17 mouse cellular contexts compared by ENCODE assay signal in genomic region chr12:113002667-113003066, GRCm38 (mm10). TPM values are rescaled to one million over a fixed set of nuclear protein-coding genes. Genes with fewer than 3 reads are reported as not detected.
DNase-seq lines count a peak whose midpoint lies in the region; ATAC-seq and TF ChIP-seq lines count a peak whose summit lies in the region.
"Had no signal": no experiment of that assay in that cellular context is flagged by ENCODE, and none has a peak within 500 bp of the region (broad histone marks: within the 10 kb centered on the region; RNA-seq: fewer than 3 reads in every experiment).

No protein-coding gene starts in this region.

- DNase-seq in hindbrain, postnatal 0 days (ENCODE audit: low spot score), result no peak
- DNase-seq in midbrain, embryonic 14.5 days, result peak; percentile 8
- no peak for DNase-seq in midbrain, embryonic 11.5 days (ENCODE audit: low spot score, missing footprints)
- DNase-seq in NIH3T3 (ENCODE audit: low read depth), result peak; percentile 43
- peak; percentile 53 for DNase-seq in thymus, postnatal 14 days
- no peak for DNase-seq in embryo, embryonic 9.5 days (ENCODE audit: extremely low spot score)
- no peak for DNase-seq in neural tube, embryonic 10.5 days (ENCODE audit: extremely low spot score, low spot score)
- DNase-seq: cerebellum, adult 11-12 months; heart, postnatal 36 days; kidney, postnatal 14 days; lung, postnatal 14 days had no signal

- H3K36me3 ChIP-seq in hindbrain, postnatal 0 days (ENCODE audit: insufficient read depth, low read length), result no peaks in the 10 kb centered on the region
- H3K36me3 ChIP-seq in hindbrain, embryonic 12.5 days, result no peaks in the 10 kb centered on the region
- no peaks in the 10 kb centered on the region for H3K36me3 ChIP-seq in midbrain, embryonic 14.5 days (ENCODE audit: control insufficient read depth, insufficient read depth, low read length)
- H3K36me3 ChIP-seq in midbrain, embryonic 11.5 days (ENCODE audit: control insufficient read depth, insufficient read depth, low read length), result no peaks in the 10 kb centered on the region
- H3K36me3 ChIP-seq: forebrain, embryonic 12.5 days; limb, embryonic 13.5 days; midbrain, embryonic 10.5 days; neural tube, embryonic 13.5 days had no signal

- WGBS in hindbrain, postnatal 0 days, result 39% methylated on average over 2 of the region's 2 CpGs
- WGBS in hindbrain, embryonic 12.5 days, result 43% methylated on average over 2 of the region's 2 CpGs
- 47% methylated on average over 2 of the region's 2 CpGs for WGBS in midbrain, embryonic 14.5 days
- 43% methylated on average over 2 of the region's 2 CpGs for WGBS in midbrain, embryonic 11.5 days

- peak; percentile 23 for TF ChIP-seq CTCF in hindbrain, postnatal 0 days (IDR thresholded peaks at IDR 0.05; ENCODE audit: low read depth)

- H3K4me3 ChIP-seq in hindbrain, postnatal 0 days (ENCODE audit: low read length), result no peak overlapping the region
- no peak overlapping the region for H3K4me3 ChIP-seq in hindbrain, embryonic 12.5 days
- H3K4me3 ChIP-seq in midbrain, embryonic 14.5 days (replicated peaks; ENCODE audit: low read depth, low read length), result no peak overlapping the region
- H3K4me3 ChIP-seq in midbrain, embryonic 11.5 days (ENCODE audit: low read depth, low read length), result no peak overlapping the region
- H3K4me3 ChIP-seq: forebrain, embryonic 12.5 days; limb, embryonic 13.5 days; midbrain, embryonic 10.5 days; neural tube, embryonic 13.5 days had no signal

- ATAC-seq in hindbrain, postnatal 0 days, result no peak
- ATAC-seq in hindbrain, embryonic 12.5 days (ENCODE audit: low FRiP score), result no peak
- ATAC-seq in midbrain, embryonic 14.5 days (ENCODE audit: low FRiP score, low TSS enrichment), result no peak
- ATAC-seq in midbrain, embryonic 11.5 days (ENCODE audit: low FRiP score), result no peak
- ATAC-seq: activated CD4-positive, CD25-positive, alpha-beta regulatory T cell, adult 4 months had no signal

- no peak overlapping the region for H3K27ac ChIP-seq in hindbrain, postnatal 0 days
- no peak overlapping the region for H3K27ac ChIP-seq in hindbrain, embryonic 12.5 days
- H3K27ac ChIP-seq in midbrain, embryonic 14.5 days (replicated peaks; ENCODE audit: low read depth, low read length), result no peak overlapping the region
- H3K27ac ChIP-seq in midbrain, embryonic 11.5 days (ENCODE audit: low read depth, low read length), result no peak overlapping the region
- H3K27ac ChIP-seq: forebrain, embryonic 12.5 days; limb, embryonic 13.5 days; midbrain, embryonic 10.5 days; neural tube, embryonic 13.5 days had no signal

- no peaks in the 10 kb centered on the region for H3K27me3 ChIP-seq in hindbrain, postnatal 0 days (ENCODE audit: insufficient read depth, low read length)
- no peaks in the 10 kb centered on the region for H3K27me3 ChIP-seq in hindbrain, embryonic 12.5 days
- H3K27me3 ChIP-seq in midbrain, embryonic 14.5 days (ENCODE audit: control insufficient read depth, insufficient read depth, low read length), result no peaks in the 10 kb centered on the region
- no peaks in the 10 kb centered on the region for H3K27me3 ChIP-seq in midbrain, embryonic 11.5 days (ENCODE audit: control insufficient read depth, insufficient read depth, low read length)
- H3K27me3 ChIP-seq: limb, embryonic 13.5 days; neural tube, embryonic 13.5 days had no signal

- H3K9ac ChIP-seq in hindbrain, postnatal 0 days (replicated peaks; ENCODE audit: low read length), result no peak overlapping the region
- H3K9ac ChIP-seq in hindbrain, embryonic 12.5 days, result no peak overlapping the region
- no peak overlapping the region for H3K9ac ChIP-seq in midbrain, embryonic 14.5 days (replicated peaks; ENCODE audit: low read length)
- H3K9ac ChIP-seq in midbrain, embryonic 11.5 days (ENCODE audit: low read length), result no peak overlapping the region
- H3K9ac ChIP-seq: forebrain, embryonic 12.5 days; limb, embryonic 13.5 days; neural tube, embryonic 13.5 days had no signal

- no peak overlapping the region for H3K4me2 ChIP-seq in hindbrain, postnatal 0 days (ENCODE audit: low read depth, low read length)
- no peak overlapping the region for H3K4me2 ChIP-seq in hindbrain, embryonic 12.5 days (replicated peaks)
- no peak overlapping the region for H3K4me2 ChIP-seq in midbrain, embryonic 14.5 days (ENCODE audit: low read length)
- H3K4me2 ChIP-seq in midbrain, embryonic 11.5 days, result no peak overlapping the region
- H3K4me2 ChIP-seq: forebrain, embryonic 12.5 days; limb, embryonic 13.5 days; neural tube, embryonic 13.5 days had no signal

- H3K4me1 ChIP-seq in hindbrain, postnatal 0 days (ENCODE audit: insufficient read depth, low read length), result peaks cover 8% of the 10 kb centered on the region
- H3K4me1 ChIP-seq in hindbrain, embryonic 12.5 days, result peaks cover 19% of the 10 kb centered on the region
- H3K4me1 ChIP-seq in midbrain, embryonic 14.5 days (ENCODE audit: control insufficient read depth, insufficient read depth, low read length), result peaks cover 21% of the 10 kb centered on the region; the same call in 1 of the 2 replicates
- peaks cover 14% of the 10 kb centered on the region for H3K4me1 ChIP-seq in midbrain, embryonic 11.5 days (ENCODE audit: control insufficient read depth, insufficient read depth, low read length)

- H3K9me3 ChIP-seq in hindbrain, postnatal 0 days (ENCODE audit: low read length), result no peaks in the 10 kb centered on the region
- no peaks in the 10 kb centered on the region for H3K9me3 ChIP-seq in hindbrain, embryonic 12.5 days (replicated peaks)
- H3K9me3 ChIP-seq in midbrain, embryonic 14.5 days (ENCODE audit: control insufficient read depth, low read length), result no peaks in the 10 kb centered on the region
- H3K9me3 ChIP-seq in midbrain, embryonic 11.5 days (ENCODE audit: control insufficient read depth, low read length), result no peaks in the 10 kb centered on the region
- H3K9me3 ChIP-seq: forebrain, embryonic 12.5 days; limb, embryonic 13.5 days; midbrain, embryonic 10.5 days; neural tube, embryonic 13.5 days had no signal

RNA-seq across cellular contexts. Expression of gene Brf1, which starts 2.2 kb away (rescaled TPM):
- 29.4 and 32.9 TPM in 2 replicates for total RNA-seq in hindbrain, postnatal 0 days (2014; rRNA removed)
- polyA plus RNA-seq in hindbrain, postnatal 0 days (2015; fragmentation: Nextera tagmentation; extraction: Ambion mirVana), result 39.0 and 40.8 TPM in 2 replicates
- 72.4 and 75.5 TPM in 2 replicates for polyA plus RNA-seq in hindbrain, embryonic 12.5 days (2016; fragmentation: Nextera tagmentation; extraction: Ambion mirVana)
- polyA plus RNA-seq in midbrain, embryonic 14.5 days (2014; fragmentation: Nextera tagmentation; extraction: Ambion mirVana), result 37.7 and 55.1 TPM in 2 replicates
- polyA plus RNA-seq in midbrain, embryonic 11.5 days (2014; fragmentation: Nextera tagmentation; extraction: Ambion mirVana), result 51.9 and 53.0 TPM in 2 replicates

RNA-seq across cellular contexts. Expression of gene Pacs2, which starts 11.6 kb away (rescaled TPM):
- total RNA-seq in hindbrain, postnatal 0 days (2014; rRNA removed), result 111 and 125 TPM in 2 replicates
- 20.3 and 20.6 TPM in 2 replicates for polyA plus RNA-seq in hindbrain, postnatal 0 days (2015; fragmentation: Nextera tagmentation; extraction: Ambion mirVana)
- polyA plus RNA-seq in hindbrain, embryonic 12.5 days (2016; fragmentation: Nextera tagmentation; extraction: Ambion mirVana), result 29.2 and 29.4 TPM in 2 replicates
- 28.7 and 32.5 TPM in 2 replicates for polyA plus RNA-seq in midbrain, embryonic 14.5 days (2014; fragmentation: Nextera tagmentation; extraction: Ambion mirVana)
- 17.3 and 17.5 TPM in 2 replicates for polyA plus RNA-seq in midbrain, embryonic 11.5 days (2014; fragmentation: Nextera tagmentation; extraction: Ambion mirVana)

RNA-seq across cellular contexts. Expression of gene Btbd6, which starts 26.4 kb away (rescaled TPM):
- total RNA-seq in hindbrain, postnatal 0 days (2014; rRNA removed), result 71.0 and 76.1 TPM in 2 replicates
- polyA plus RNA-seq in hindbrain, postnatal 0 days (2015; fragmentation: Nextera tagmentation; extraction: Ambion mirVana), result 52.1 and 52.9 TPM in 2 replicates
- polyA plus RNA-seq in hindbrain, embryonic 12.5 days (2016; fragmentation: Nextera tagmentation; extraction: Ambion mirVana), result 34.5 and 34.8 TPM in 2 replicates
- polyA plus RNA-seq in midbrain, embryonic 14.5 days (2014; fragmentation: Nextera tagmentation; extraction: Ambion mirVana), result 49.8 and 54.3 TPM in 2 replicates
- polyA plus RNA-seq in midbrain, embryonic 11.5 days (2014; fragmentation: Nextera tagmentation; extraction: Ambion mirVana), result 17.5 and 19.2 TPM in 2 replicates

Comparison
In these comparisons a context has a peak if more than half of its experiments do, and no peak if none do; other contexts are left out.
1. DNase-seq: peak in midbrain, embryonic 14.5 days (single experiment), NIH3T3 (single experiment) and thymus, postnatal 14 days (single experiment); none in hindbrain, postnatal 0 days (single experiment), midbrain, embryonic 11.5 days (single experiment), embryo, embryonic 9.5 days (single experiment) and neural tube, embryonic 10.5 days (single experiment).